In genomic region chr6:72142561-72142960, GRCm38 (mm10) we compare ENCODE assay signal across 35 mouse cellular contexts.
"Had no signal": no experiment of that assay in that cellular context is flagged by ENCODE, and none has a peak within 500 bp of the region (broad histone marks: within the 10 kb centered on the region; RNA-seq: fewer than 3 reads in every experiment).

No protein-coding gene starts in this region.

- H3K27ac ChIP-seq: heart, adult 2 months; heart, embryonic 10.5 days; heart, embryonic 13.5 days; heart, embryonic 15.5 days; hindbrain, embryonic 10.5 days; hindbrain, embryonic 12.5 days; hindbrain, embryonic 13.5 days; hindbrain, embryonic 14.5 days; hindbrain, embryonic 15.5 days; hindbrain, postnatal 0 days; intestine, embryonic 15.5 days; kidney, embryonic 15.5 days; kidney, postnatal 0 days; layer of hippocampus, adult 2 months had no signal

- H3K4me2 ChIP-seq: heart, embryonic 11.5 days; heart, embryonic 12.5 days; heart, embryonic 13.5 days; heart, embryonic 15.5 days; hindbrain, embryonic 12.5 days; hindbrain, embryonic 13.5 days; hindbrain, embryonic 14.5 days; hindbrain, embryonic 15.5 days; intestine, embryonic 15.5 days; kidney, embryonic 15.5 days had no signal

- H3K9me3 ChIP-seq: heart, embryonic 10.5 days; heart, embryonic 12.5 days; heart, embryonic 13.5 days; heart, embryonic 15.5 days; hindbrain, embryonic 10.5 days; hindbrain, embryonic 12.5 days; hindbrain, embryonic 13.5 days; hindbrain, embryonic 15.5 days; intestine, embryonic 15.5 days; kidney, embryonic 15.5 days had no signal

- H3K4me3 ChIP-seq: heart, adult 2 months; heart, embryonic 10.5 days; heart, embryonic 12.5 days; heart, embryonic 13.5 days; heart, embryonic 15.5 days; hindbrain, embryonic 10.5 days; hindbrain, embryonic 12.5 days; hindbrain, embryonic 13.5 days; hindbrain, embryonic 15.5 days; intestine, embryonic 15.5 days; kidney, embryonic 15.5 days; layer of hippocampus, adult 2 months had no signal

- H3K36me3 ChIP-seq: intestine, embryonic 15.5 days had no signal

- H3K9ac ChIP-seq: heart, embryonic 12.5 days; heart, embryonic 13.5 days; heart, embryonic 15.5 days; hindbrain, embryonic 12.5 days; hindbrain, embryonic 13.5 days; hindbrain, embryonic 14.5 days; hindbrain, embryonic 15.5 days; intestine, embryonic 15.5 days; kidney, embryonic 15.5 days had no signal

- DNase-seq: heart, adult 2 months; heart, postnatal 10 days; heart, postnatal 14 days; heart, postnatal 36 days; heart, postnatal 4 days; kidney, adult 11 months; kidney, adult 18-20 months; kidney, adult 2 months; kidney, adult 8-10 months; kidney, adult 9 months; kidney, postnatal 10 days; kidney, postnatal 14 days; kidney, postnatal 25 days; kidney, postnatal 36 days; kidney, postnatal 4 days; layer of hippocampus, adult 9-11 months had no signal

- H3K27me3 ChIP-seq: heart, embryonic 12.5 days; heart, embryonic 13.5 days; heart, embryonic 15.5 days; hindbrain, embryonic 12.5 days; hindbrain, embryonic 13.5 days; hindbrain, embryonic 15.5 days; intestine, embryonic 15.5 days; kidney, embryonic 15.5 days had no signal

- H3K4me1 ChIP-seq: hindbrain, embryonic 12.5 days; hindbrain, embryonic 13.5 days; hindbrain, embryonic 15.5 days had no signal

- ATAC-seq: hindbrain, embryonic 16.5 days; hindbrain, postnatal 0 days; inflammation-experienced regulatory T-cells, adult 6 months; intestine, embryonic 15.5 days; intestine, embryonic 16.5 days; intestine, postnatal 0 days had no signal
